In genomic region chr6:137162481-137162880, GRCm38 (mm10) we compare ENCODE assay signal across 24 mouse cellular contexts. TPM values are rescaled to one million over a fixed set of nuclear protein-coding genes. Genes with fewer than 3 reads are reported as not detected.
DNase-seq lines count a peak whose midpoint lies in the region; ATAC-seq and TF ChIP-seq lines count a peak whose summit lies in the region.
"Had no signal": no experiment of that assay in that cellular context is flagged by ENCODE, and none has a peak within 500 bp of the region (broad histone marks: within the 10 kb centered on the region; RNA-seq: fewer than 3 reads in every experiment).

No protein-coding gene starts in this region.

- DNase-seq in heart, adult 11 months, result peak; percentile 71
- DNase-seq in heart, postnatal 36 days, result no peak
- no peak for DNase-seq in stomach, postnatal 0 days (ENCODE audit: low spot score)
- peak; percentile 78 for DNase-seq in 3134 (ENCODE audit: extremely low read depth, insufficient read length, low spot score)
- no peak for DNase-seq in midbrain, postnatal 0 days (ENCODE audit: low spot score)
- DNase-seq: adrenal gland, adult 2 months; adrenal gland, adult 8-10 months; adrenal gland, postnatal 10 days; adrenal gland, postnatal 14 days; adrenal gland, postnatal 25 days; adrenal gland, postnatal 36 days; B cell, adult 2 months; cerebellum, adult 11 months; cerebellum, adult 11-12 months; cerebellum, adult 18-20 months had no signal

- 96% methylated on average over 7 of the region's 7 CpGs for whole genome bisulfite sequencing in intestine, embryonic 16.5 days
- 84% methylated on average over 7 of the region's 7 CpGs for WGBS in intestine, postnatal 0 days
- WGBS in stomach, embryonic 16.5 days, result 85% methylated on average over 7 of the region's 7 CpGs
- WGBS in stomach, postnatal 0 days, result 92% methylated on average over 7 of the region's 7 CpGs
- WGBS in midbrain, postnatal 0 days, result 95% methylated on average over 7 of the region's 7 CpGs

- ATAC-seq in intestine, embryonic 16.5 days, result no peak
- ATAC-seq in intestine, postnatal 0 days, result no peak
- ATAC-seq in stomach, embryonic 16.5 days (ENCODE audit: insufficient read depth, low FRiP score), result no peak
- no peak for ATAC-seq in stomach, postnatal 0 days (ENCODE audit: low FRiP score, low TSS enrichment)
- ATAC-seq in midbrain, postnatal 0 days (ENCODE audit: low FRiP score), result no peak
- ATAC-seq: activated CD4-positive, CD25-positive, alpha-beta regulatory T cell, adult 4 months; CD4-positive, CD25-positive, alpha-beta regulatory T cell, adult 4 months; Patski had no signal

- TF ChIP-seq CTCF in intestine, postnatal 0 days (IDR thresholded peaks at IDR 0.05; ENCODE audit: low read depth), result no peak
- TF ChIP-seq CTCF in stomach, postnatal 0 days (IDR thresholded peaks at IDR 0.05; ENCODE audit: low read depth), result no peak
- TF ChIP-seq CTCF in midbrain, postnatal 0 days (IDR thresholded peaks at IDR 0.05), result no peak

- no peak overlapping the region for H3K4me2 ChIP-seq in intestine, embryonic 16.5 days (ENCODE audit: low read depth, low read length)
- no peak overlapping the region for H3K4me2 ChIP-seq in intestine, postnatal 0 days (replicated peaks; ENCODE audit: low read depth)
- no peak overlapping the region for H3K4me2 ChIP-seq in stomach, embryonic 16.5 days (ENCODE audit: low read depth, low read length)
- no peak overlapping the region for H3K4me2 ChIP-seq in stomach, postnatal 0 days (replicated peaks; ENCODE audit: low read depth)
- H3K4me2 ChIP-seq in midbrain, postnatal 0 days (ENCODE audit: low read depth, low read length, poor library complexity, severe bottlenecking), result no peak overlapping the region

- intact Hi-C loops in heart, postnatal 36 days (cut with DNase I), result no loop called here

- H3K4me1 ChIP-seq in intestine, embryonic 16.5 days (ENCODE audit: control insufficient read depth, insufficient read depth, low read length), result peaks cover 22% of the 10 kb centered on the region
- H3K4me1 ChIP-seq in intestine, postnatal 0 days (replicated peaks; ENCODE audit: control insufficient read depth, insufficient read depth, low read length), result 0 out of 2 replicates have a peak, but pooled peaks cover 5% of the 10 kb centered on the region
- peaks cover 20% of the 10 kb centered on the region; the same call in 1 of the 2 replicates for H3K4me1 ChIP-seq in stomach, embryonic 16.5 days (ENCODE audit: control insufficient read depth, insufficient read depth, low read length)
- peaks cover 3% of the 10 kb centered on the region; the same call in 1 of the 2 replicates for H3K4me1 ChIP-seq in stomach, postnatal 0 days (replicated peaks; ENCODE audit: control insufficient read depth, insufficient read depth)
- H3K4me1 ChIP-seq in midbrain, postnatal 0 days (ENCODE audit: insufficient read depth, low read length), result no peaks in the 10 kb centered on the region

- H3K27me3 ChIP-seq in intestine, embryonic 16.5 days (replicated peaks; ENCODE audit: control insufficient read depth, insufficient read depth, low read length), result no peaks in the 10 kb centered on the region
- no peaks in the 10 kb centered on the region for H3K27me3 ChIP-seq in intestine, postnatal 0 days (replicated peaks; ENCODE audit: control insufficient read depth, insufficient read depth, low read length)
- H3K27me3 ChIP-seq in stomach, embryonic 16.5 days (ENCODE audit: control insufficient read depth, insufficient read depth, low read length), result no peaks in the 10 kb centered on the region
- H3K27me3 ChIP-seq in stomach, postnatal 0 days (ENCODE audit: control insufficient read depth, insufficient read depth, low read length), result no peaks in the 10 kb centered on the region
- H3K27me3 ChIP-seq in midbrain, postnatal 0 days (ENCODE audit: insufficient read depth, low read length), result no peaks in the 10 kb centered on the region
- H3K27me3 ChIP-seq: CH12.LX, Patski had no signal

- no peak overlapping the region for H3K9ac ChIP-seq in intestine, embryonic 16.5 days (ENCODE audit: low read depth, low read length)
- H3K9ac ChIP-seq in intestine, postnatal 0 days (ENCODE audit: low read depth, low read length), result no peak overlapping the region
- no peak overlapping the region for H3K9ac ChIP-seq in stomach, embryonic 16.5 days (ENCODE audit: low read length)
- no peak overlapping the region for H3K9ac ChIP-seq in stomach, postnatal 0 days (ENCODE audit: low read length)
- H3K9ac ChIP-seq in midbrain, postnatal 0 days (replicated peaks; ENCODE audit: low read length, poor library complexity, severe bottlenecking), result no peak overlapping the region

- no peaks in the 10 kb centered on the region for H3K9me3 ChIP-seq in intestine, embryonic 16.5 days (ENCODE audit: control insufficient read depth, low read length)
- H3K9me3 ChIP-seq in intestine, postnatal 0 days (ENCODE audit: control insufficient read depth), result no peaks in the 10 kb centered on the region
- no peaks in the 10 kb centered on the region for H3K9me3 ChIP-seq in stomach, embryonic 16.5 days (replicated peaks; ENCODE audit: control insufficient read depth, low read length)
- H3K9me3 ChIP-seq in stomach, postnatal 0 days (ENCODE audit: control insufficient read depth, low read length), result no peaks in the 10 kb centered on the region
- H3K9me3 ChIP-seq in midbrain, postnatal 0 days (ENCODE audit: low read length), result no peaks in the 10 kb centered on the region

- TF ChIP-seq EP300 in stomach, postnatal 0 days (optimal IDR thresholded peaks at IDR 0.05), result no peak

- peak overlapping the region; percentile 85; the same call in 1 of the 2 replicates for H3K27ac ChIP-seq in intestine, embryonic 16.5 days (ENCODE audit: low read length)
- no peak overlapping the region for H3K27ac ChIP-seq in intestine, postnatal 0 days (ENCODE audit: low read depth, low read length)
- peak overlapping the region; percentile 71 for H3K27ac ChIP-seq in stomach, embryonic 16.5 days (ENCODE audit: low read length)
- no peak overlapping the region for H3K27ac ChIP-seq in stomach, postnatal 0 days (replicated peaks)
- no peak overlapping the region for H3K27ac ChIP-seq in midbrain, postnatal 0 days (ENCODE audit: low read depth, low read length)

- no peaks in the 10 kb centered on the region for H3K36me3 ChIP-seq in intestine, embryonic 16.5 days (ENCODE audit: control insufficient read depth, insufficient read depth, low read length)
- H3K36me3 ChIP-seq in intestine, postnatal 0 days (ENCODE audit: control insufficient read depth, insufficient read depth), result no peaks in the 10 kb centered on the region
- H3K36me3 ChIP-seq in stomach, embryonic 16.5 days (ENCODE audit: control insufficient read depth, insufficient read depth, low read length), result no peaks in the 10 kb centered on the region
- H3K36me3 ChIP-seq in stomach, postnatal 0 days (ENCODE audit: control insufficient read depth, insufficient read depth, low read length), result no peaks in the 10 kb centered on the region; the same call in 1 of the 2 replicates
- H3K36me3 ChIP-seq in midbrain, postnatal 0 days (ENCODE audit: insufficient read depth, low read length), result no peaks in the 10 kb centered on the region
- H3K36me3 ChIP-seq: G1E had no signal

- no peak overlapping the region for H3K4me3 ChIP-seq in intestine, embryonic 16.5 days (ENCODE audit: low read length)
- H3K4me3 ChIP-seq in intestine, postnatal 0 days (ENCODE audit: low read depth, low read length), result no peak overlapping the region
- no peak overlapping the region for H3K4me3 ChIP-seq in stomach, embryonic 16.5 days (replicated peaks; ENCODE audit: low read length)
- no peak overlapping the region for H3K4me3 ChIP-seq in stomach, postnatal 0 days (ENCODE audit: low read depth, low read length)
- no peak overlapping the region for H3K4me3 ChIP-seq in midbrain, postnatal 0 days (ENCODE audit: low read depth, low read length)

RNA-seq across cellular contexts. Expression of gene Rerg, which starts 7.8 kb away (rescaled TPM):
- 1 to 10 TPM; 3.6 to 4.1 TPM for total RNA-seq in heart, postnatal 36 days (2021)
- 18.2 TPM in 2 replicates for polyA plus RNA-seq in intestine, embryonic 16.5 days (2015; fragmentation: Nextera tagmentation; extraction: Ambion mirVana)
- 11.6 and 11.8 TPM in 2 replicates for polyA plus RNA-seq in intestine, postnatal 0 days (2015; fragmentation: Nextera tagmentation; extraction: Ambion mirVana)
- 29.9 and 32.1 TPM in 2 replicates for polyA plus RNA-seq in stomach, embryonic 16.5 days (2015; fragmentation: Nextera tagmentation; extraction: Ambion mirVana)
- polyA plus RNA-seq in stomach, postnatal 0 days (2015; fragmentation: Nextera tagmentation; extraction: Ambion mirVana), result 22.5 and 23.9 TPM in 2 replicates
- 0.82 and 2.9 TPM in 2 replicates for total RNA-seq in midbrain, postnatal 0 days (2014; rRNA removed)
- 8.3 and 9.8 TPM in 2 replicates for polyA plus RNA-seq in midbrain, postnatal 0 days (2015; fragmentation: Nextera tagmentation; extraction: Ambion mirVana)
- total RNA-seq: CH12.LX, MEL had no signal
- polyA plus RNA-seq: activated CD4-positive, CD25-positive, alpha-beta regulatory T cell, adult 4 months; CD4-positive, CD25-positive, alpha-beta regulatory T cell, adult 4 months; G1E had no signal

Comparison
In these comparisons a context has a peak if more than half of its experiments do, and no peak if none do; other contexts are left out.
1. DNase-seq: peak in heart, adult 11 months (single experiment) and 3134 (single experiment); none in heart, postnatal 36 days (0 of 2), stomach, postnatal 0 days (single experiment) and midbrain, postnatal 0 days (single experiment).
2. H3K27ac ChIP-seq: peak in intestine, embryonic 16.5 days (single experiment) and stomach, embryonic 16.5 days (single experiment); none in intestine, postnatal 0 days (single experiment), stomach, postnatal 0 days (single experiment) and midbrain, postnatal 0 days (single experiment).